Mouse (Mus musculus) kidney, adult 8-10 months (tissue): Measurements from ENCODE around the gene Glg1.
A peak's percentile ranks its signal among the peaks of the same experiment; 100 is the strongest.
"Not testable (repeated sequence)": the region's sequence is repeated elsewhere in the genome, so short reads cannot be mapped to it uniquely, and the experiment has no call there.

Source experiments
- DNase-seq, 2 experiments: peaks; one replicate each; pipeline ENCODE4 v3.0.0; 2022

The Glg1 gene

DNA sequence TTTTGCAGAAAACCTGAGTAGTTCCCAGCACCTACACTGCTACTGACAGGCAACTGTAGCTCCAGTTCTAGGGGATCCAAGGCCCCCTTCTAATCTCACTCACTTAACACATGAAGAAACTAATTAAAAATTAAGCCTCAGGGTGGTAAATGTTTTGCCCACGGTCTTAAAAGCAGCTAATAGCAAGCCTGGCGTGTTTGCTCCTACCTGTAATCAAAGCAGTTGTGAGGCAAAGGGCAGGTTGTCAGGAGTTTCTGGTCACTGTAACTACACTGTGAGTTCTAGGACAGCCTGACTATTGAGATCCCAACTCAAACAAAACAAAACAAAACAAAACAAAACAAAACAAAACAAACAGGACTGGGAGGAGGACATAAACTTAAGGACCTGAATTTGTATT is 8.9 kb downstream of the Glg1 start:
- DNase-seq = peak in 1 of 2 experiments; percentile 34

DNA sequence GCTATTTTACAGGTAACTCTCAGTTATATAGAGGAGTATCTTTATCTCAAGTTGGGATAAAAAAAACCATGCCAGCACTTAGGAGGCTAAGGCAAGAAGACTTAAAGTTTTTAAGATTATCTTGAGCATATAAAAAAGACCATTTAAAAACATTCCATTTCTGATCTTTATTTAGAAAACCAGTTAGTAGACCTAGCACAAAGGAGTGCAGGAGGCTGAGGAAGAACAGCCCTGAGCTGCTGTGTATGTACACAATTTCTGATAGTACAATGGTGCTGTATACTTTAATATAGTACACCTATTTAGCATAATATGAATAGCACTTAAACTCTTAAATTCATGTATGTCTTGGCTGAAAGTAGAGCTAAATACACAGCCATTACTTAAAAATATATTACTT is 10.9 kb downstream of the Glg1 start:
- no peak for DNase-seq

DNA sequence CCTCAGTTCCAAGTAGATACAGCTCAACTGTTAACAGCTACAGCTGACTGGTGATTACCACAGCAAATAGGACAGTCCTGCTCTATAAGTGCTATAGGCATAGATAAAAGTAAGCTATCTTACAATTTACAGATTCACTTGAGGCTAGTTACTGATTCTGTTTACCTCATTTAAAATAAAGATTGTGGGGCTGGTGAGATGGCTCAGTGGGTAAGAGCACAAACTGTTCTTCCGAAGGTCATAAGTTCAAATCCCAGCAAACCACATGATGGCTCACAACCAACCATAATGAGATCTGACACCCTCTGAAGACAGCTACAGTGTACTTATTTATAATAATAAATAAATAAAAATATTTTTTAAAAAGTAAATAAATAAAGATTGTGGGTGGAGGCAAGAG is 12.2 kb downstream of the Glg1 start:
- not testable (repeated sequence) for DNase-seq

DNA sequence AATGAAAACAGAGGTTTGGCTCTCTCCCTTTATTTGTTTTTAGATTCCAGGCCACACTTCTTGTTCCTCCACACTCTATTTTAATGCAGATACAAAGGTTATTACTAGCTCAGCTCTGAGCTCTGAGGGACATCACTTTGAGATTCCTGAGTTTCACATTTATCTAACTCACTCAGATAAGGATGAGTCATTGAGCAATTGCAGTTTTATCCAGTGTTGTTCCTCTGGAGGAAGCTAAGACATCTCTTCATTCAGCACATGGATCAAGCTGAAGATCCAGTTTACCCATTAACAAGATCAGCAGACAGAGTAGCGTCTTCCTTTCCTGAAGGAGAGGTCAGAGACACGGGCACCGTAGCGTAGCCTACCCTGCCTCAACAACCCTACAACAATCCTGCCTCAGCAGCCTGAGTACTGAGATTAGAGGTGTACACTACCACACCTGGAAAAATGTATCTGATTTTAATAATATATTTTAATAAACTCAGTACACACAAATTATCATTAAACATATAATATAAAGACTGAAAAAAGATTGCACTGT is 12.7 kb downstream of the Glg1 start:
- peak; percentile 39 to 50 for DNase-seq

GRCm38 (mm10) chr8:111237301-111237700 is 21.7 kb downstream of the Glg1 start:
- no peak for DNase-seq

DNA sequence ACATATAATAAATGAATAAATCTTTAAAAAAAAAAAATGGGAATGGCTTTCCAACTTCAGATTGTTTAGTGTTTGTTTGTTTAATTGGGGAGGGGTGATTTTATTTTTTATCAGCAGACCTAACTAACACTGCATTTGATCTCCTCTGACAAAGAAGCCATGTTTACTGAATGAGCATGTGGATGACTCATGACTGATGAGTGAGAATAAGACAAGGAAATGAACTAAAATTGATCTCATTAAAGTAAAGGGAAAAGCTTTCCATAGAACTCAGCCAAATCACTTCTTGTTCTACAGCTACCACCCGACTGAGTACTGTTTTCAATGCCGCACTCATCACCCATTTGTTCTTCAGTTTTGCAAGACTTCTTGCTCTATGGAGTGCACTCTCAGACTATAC is 25.3 kb downstream of the Glg1 start:
- no peak for DNase-seq

GRCm38 (mm10) chr8:111224153-111224552 is 34.9 kb downstream of the Glg1 start:
- DNase-seq = no peak

DNA sequence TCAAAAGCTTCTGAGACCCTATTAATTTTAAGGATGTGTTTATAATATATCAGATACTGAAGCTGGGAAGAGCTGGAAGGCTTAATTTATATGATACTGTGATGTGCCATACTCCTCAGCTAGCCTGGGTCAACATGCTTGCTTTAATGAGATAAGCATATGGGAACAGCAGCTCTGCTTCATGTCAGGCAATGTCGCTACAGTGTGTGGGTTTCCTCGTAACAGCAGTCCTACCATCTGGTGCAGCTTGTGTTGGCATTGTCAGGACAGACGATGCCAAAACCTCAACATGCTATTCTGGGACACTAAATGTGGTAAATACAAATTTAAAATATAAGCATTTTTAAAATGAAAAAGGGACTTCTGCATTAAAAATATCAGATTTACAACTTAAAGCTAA is 40.9 kb downstream of the Glg1 start:
- DNase-seq = no peak

- no peak for DNase-seq
Measured at GRCm38 (mm10) chr8:111213406-111213805, 45.6 kb downstream of the Glg1 start.

DNA sequence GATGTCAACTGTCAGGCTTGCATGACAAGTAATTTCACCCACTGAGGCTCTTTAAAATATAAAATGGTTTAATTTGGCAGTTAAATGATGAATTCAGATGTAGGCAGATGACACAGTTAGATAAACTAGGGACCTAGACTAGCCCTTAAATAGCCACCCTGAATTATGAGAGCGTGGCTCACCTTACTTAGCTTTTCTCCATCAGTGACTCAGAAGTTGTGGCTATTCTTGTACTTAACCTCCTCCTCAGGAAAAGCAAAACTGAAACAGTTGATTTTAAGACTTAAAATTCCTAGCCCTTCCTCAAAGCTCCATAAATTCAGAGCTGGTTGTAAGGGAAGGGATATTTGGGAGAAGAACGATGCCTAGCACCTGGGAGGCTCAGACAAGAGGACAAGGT is 47.8 kb downstream of the Glg1 start:
- no peak for DNase-seq

DNA sequence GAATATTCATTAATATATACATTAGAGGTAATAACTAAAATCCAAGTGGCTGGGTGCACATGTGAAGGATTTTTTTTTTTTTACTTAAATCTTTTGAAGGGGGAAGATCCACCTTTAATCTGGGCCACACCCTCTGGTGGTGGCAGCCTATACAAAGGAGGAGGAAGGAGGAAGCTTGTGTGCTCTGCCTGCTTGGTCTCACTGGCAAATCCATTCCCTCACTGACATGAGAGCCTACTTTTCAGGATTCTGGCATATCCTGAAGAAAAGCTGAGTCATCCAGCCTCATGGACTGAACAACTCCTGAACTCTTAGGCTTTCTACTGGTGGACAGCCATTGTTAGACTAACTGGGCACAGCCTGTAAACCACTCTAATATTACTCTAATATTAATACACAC is 49.1 kb downstream of the Glg1 start:
- no peak for DNase-seq

GRCm38 (mm10) chr8:111206321-111206720 is 52.7 kb downstream of the Glg1 start:
- peak in 1 of 2 experiments; percentile 28 for DNase-seq

- DNase-seq = no peak
Measured at GRCm38 (mm10) chr8:111205033-111205432, 54.0 kb downstream of the Glg1 start.

DNA sequence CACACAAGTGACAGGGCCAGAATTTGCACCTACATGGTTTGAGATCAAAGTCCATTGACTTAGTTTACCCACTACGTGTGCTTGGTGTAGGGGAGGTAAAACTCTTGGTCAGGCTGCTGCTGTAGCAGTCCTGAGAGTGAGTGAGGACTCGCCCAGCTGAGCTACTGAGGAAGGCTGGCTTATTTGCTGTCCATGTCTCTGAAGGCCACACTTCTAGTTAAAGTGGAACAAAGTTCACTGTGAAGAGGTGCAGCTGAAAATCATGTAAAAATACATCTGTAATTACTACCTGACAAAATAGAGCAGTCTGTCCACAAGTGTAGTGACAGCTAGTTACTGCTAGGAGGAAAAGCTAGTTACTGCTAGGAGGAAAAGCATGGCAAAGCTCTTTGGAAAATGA is 55.7 kb downstream of the Glg1 start:
- no peak for DNase-seq

DNA sequence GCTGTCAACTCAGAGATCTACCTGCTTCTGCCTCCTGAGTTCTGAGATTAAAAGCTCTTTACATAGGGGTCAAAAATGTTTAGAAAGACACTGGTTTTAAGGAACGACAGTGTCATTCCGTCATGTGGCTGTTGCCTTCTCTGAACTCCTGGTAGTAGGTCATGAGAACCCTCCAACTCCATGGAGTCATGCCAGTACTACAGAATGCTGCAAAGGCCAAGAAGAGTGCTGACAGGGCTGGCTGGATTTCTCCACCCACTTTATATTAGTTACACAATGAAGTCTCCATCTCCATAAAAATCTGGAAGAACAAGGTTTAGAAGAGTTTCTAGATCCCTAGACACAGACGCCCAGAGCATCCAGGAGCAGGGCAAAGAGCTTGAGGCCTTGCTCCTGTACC is 61.0 kb downstream of the Glg1 start:
- DNase-seq = peak in 1 of 2 experiments; percentile 18

GRCm38 (mm10) chr8:111196181-111196580 is 62.8 kb downstream of the Glg1 start:
- no peak for DNase-seq

GRCm38 (mm10) chr8:111188594-111189211 is 70.3 kb downstream of the Glg1 start:
- peak; percentile 41 to 59 for DNase-seq

DNA sequence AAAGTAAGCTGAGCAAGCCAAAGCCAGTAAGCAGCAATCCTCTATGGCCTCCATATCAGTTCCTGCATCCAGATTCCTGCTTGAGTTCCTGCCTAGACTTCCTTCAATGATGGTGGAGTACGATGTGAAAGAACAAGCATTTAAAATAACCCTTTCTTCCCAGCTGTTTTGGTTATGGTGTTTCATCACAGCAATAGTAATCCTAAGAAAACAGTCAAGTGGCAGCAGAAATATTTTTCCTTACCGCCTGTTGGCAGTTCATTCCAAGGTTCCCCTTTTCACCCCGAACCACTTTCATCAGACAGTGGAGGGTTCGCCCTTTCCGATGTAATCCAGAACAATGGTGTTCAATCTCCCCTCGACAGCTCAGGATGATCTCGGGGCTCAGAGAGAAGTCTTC is 71.5 kb downstream of the Glg1 start:
- no peak for DNase-seq

DNA sequence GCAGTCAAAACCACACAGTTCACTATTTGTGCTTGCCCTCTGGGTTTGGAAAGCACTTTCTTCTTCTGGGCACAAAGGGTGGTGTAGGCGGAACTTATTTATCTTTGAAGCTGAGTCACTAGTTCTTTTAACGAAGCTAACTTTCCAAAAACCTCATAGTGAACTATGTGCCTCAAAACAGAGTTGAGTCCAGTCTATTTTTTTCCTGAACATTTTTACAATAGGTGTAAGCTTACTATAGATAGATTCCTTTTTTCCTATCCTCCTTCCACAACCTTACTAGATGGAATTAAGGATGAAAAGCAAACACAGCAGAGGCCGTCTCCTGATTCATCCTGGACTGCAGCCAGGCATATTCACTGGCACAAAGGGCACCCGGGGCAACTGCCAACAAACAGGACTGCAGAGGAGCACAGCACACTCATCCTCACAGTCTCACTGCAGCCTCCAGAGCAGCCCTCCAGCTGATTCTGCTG is 73.5 kb downstream of the Glg1 start:
- peak; percentile 80 to 88 for DNase-seq

DNA sequence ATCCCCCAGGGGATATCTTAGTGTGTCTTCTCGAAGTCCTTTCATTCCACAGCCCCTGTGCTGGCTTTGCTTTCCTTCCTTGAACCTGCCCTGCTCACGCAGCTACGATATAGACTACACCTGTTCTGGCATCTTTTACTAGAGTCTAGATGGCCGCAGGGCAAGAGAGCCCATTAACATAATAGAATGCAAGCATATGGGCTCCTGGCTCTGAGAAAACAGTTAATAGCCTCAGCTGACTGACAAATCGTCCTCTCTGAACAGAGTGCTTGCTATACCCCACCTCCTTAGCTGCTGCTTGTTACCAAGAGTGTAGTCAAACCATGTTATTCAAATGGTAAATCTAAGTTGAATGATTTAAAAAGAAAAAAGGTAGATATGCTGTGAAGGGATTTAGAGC is 87.4 kb downstream of the Glg1 start:
- DNase-seq = peak; percentile 22 to 43

DNA sequence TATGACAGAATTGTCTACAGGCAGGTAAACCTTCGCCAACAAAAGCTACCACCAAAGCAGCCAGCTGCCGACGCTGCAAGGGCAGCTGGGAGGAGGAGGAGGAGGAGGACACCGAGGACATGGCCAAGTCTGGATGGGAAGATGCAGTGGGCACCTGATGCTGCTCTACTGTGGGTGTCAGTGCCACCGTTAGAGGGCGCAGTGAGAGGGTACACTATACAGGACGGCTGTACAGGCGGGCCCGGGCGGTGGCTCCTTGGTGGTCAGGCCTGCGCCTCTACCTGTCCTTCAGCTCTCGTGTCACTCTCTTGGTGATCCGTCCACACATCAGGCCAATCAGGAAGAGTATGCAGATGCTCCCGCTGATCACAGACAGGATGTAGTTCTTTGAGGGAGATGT is 101.4 kb downstream of the Glg1 start:
- peak; percentile 28 to 67 for DNase-seq

DNA sequence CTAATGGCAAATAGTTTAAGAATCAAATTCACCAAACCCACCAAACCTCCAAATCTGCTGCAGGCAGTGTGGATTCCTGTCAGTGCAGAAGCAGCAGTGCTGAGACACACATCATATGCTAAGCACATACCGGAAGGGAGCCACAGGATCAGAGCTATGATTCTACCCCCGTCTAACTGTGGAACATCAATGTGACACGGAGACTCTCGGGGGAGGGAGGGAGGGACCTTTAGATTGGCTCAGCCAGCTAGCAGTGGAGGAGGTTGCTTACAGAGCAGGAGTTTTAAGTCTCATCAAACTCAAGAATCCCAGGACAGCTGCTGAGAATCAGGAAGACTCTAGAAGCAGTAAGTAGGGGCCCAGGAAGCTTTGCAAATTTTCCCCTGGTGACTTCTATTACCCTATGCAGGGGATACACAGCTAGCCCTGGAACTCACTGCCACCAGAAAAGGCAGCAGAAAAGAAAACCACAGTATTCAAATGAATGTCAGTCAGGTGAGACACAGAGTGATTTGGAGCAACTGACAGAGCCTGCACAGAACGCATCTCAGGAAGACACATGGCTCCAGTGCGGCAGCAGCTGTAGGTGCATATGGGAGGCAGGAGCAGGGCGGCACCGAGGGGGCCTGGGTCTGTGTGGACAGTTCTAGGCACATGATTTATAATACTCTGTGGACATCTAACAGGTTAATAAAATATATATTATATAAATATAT is 103.1 kb downstream of the Glg1 start:
- no peak for DNase-seq

DNA sequence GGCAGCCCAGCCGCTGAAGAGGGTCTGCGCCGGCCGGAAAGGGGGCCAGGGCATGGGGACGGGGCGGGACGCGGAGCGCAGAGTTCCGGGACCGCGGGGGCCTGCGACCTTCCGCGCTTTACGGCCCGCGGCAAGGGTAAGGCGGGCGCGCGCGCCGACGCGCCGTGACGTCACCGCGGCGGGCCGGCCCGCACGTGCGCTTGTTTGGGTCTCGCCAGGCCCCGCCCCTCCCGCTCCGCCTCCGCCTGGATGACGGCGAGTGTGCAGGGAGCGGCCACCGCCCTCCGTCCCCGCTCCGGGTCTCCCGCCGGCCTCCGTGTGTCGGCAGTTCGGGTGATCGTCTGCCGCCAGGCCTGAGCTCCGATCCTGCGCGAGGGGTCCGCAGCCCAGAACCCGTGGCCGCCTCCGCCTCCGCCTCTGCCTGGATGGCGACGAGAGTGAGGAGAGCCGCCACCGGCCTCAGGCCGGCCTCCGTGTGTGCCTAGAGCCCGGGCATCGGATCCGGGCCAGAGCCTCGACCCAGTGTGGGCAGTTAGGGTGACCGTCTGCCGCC is 113.5 kb downstream of the Glg1 start:
- DNase-seq = peak; percentile 92 to 93

DNA sequence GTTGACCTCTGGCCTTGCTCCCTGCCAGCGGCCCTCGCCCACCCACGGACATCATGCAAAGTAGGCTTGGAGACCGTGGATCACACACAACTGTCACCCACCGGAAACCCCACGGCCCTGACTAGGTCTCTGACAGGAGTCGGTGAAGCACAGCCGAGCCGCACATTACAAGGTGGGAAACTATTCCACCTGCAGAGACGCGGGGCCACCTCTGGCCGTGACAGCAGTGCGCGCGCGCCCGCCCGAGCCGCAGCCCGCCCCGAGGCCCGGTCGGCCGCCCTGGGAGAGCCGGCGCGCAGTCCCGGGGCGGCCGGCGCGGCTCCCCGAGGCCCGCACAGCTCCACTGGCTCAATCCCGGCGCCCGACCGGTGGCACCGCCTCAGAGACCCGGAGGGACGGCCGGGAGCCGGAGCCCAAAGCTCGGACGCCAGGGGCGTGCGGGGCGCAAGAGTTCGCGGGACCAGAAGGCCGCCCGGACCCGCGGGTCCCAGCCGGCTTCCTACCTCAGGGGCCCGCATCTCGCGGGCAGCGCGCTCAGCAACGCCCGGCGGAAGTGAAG is 114.0 kb downstream of the Glg1 start:
- peak; percentile 17 to 19 for DNase-seq
